Mouse (Mus musculus) bone marrow macrophage, adult 2 months (primary cell): ENCODE data around the gene Eef1akmt4.

ENCODE experiments used
- CTCF ChIP-seq: IDR thresholded peaks from 2 replicates; pipeline ENCODE4 v1.5.1; 2012; ENCODE audit warnings: low read depth, mild to moderate bottlenecking, low read length, moderate library complexity
- POLR2A ChIP-seq: IDR thresholded peaks from 2 replicates; pipeline ENCODE4 v1.6.1; 2012; ENCODE audit warnings: mild to moderate bottlenecking, low read depth, low read length, borderline replicate concordance

- TF ChIP-seq CTCF, result no peak
- no peak for TF ChIP-seq POLR2A
These were observed 21.3 kb upstream of the Eef1akmt4 start for GRCm38 (mm10) chr16:20589939-20590679.
